Mouse (Mus musculus) cerebellum, adult 2 months (tissue): ENCODE data around the gene Prkar1b. TPM values are rescaled to one million over a fixed set of nuclear protein-coding genes. Genes with fewer than 3 reads are reported as not detected.

Experiments
- DNase-seq, 2 experiments: peaks; one replicate each; pipeline ENCODE4 v3.0.0; 2021
- H3K27ac ChIP-seq: fragments of 200-500 bp; 2 replicates; pipeline ENCODE4 v1.5.1; 2012; ENCODE audit warnings: low read length, control low read depth, inconsistent platforms; ENCODE audit not compliant: insufficient read depth
- H3K27me3 ChIP-seq: fragments of 200-500 bp; 2 replicates; pipeline ENCODE4 v1.6.1; 2012; ENCODE audit warnings: inconsistent platforms, mild to moderate bottlenecking, low read length, moderate library complexity; ENCODE audit not compliant: control insufficient read depth, insufficient read depth
- H3K4me1 ChIP-seq: fragments of 200-500 bp; 2 replicates; pipeline ENCODE4 v1.6.1; 2011; ENCODE audit warnings: low read length; ENCODE audit not compliant: control insufficient read depth, insufficient read depth
- H3K4me3 ChIP-seq: fragments of 200-500 bp; replicated peaks from 2 replicates; pipeline ENCODE3; 2011; ENCODE audit warnings: mild to moderate bottlenecking, low read depth, low read length, control low read depth; ENCODE audit not compliant: insufficient read depth
- CTCF ChIP-seq: fragments of 200-500 bp; IDR thresholded peaks from 2 replicates; pipeline ENCODE4 v1.5.1; 2011; ENCODE audit warnings: low read depth, mild to moderate bottlenecking, control low read depth, low read length, moderate library complexity, borderline replicate concordance; ENCODE audit not compliant: insufficient read depth
- POLR2A ChIP-seq: fragments of 200-500 bp; IDR thresholded peaks from 2 replicates; pipeline ENCODE4 v1.6.1; 2011; ENCODE audit warnings: low read length, control low read depth, borderline replicate concordance; ENCODE audit not compliant: insufficient read depth
- WGBS: fragments of 180-500 bp; shearing (Covaris S2); methylation state at CpG from one replicate; pipeline ENCODE4 v1.1.7; 2018; 5-methylcytosine and 5-hydroxymethylcytosine counted together
- polyA plus RNA-seq: library from polyadenylated mRNA; depleted of rRNA; stranded (reverse); fragments of >200 nt; gene quantifications from 2 replicates; pipeline ENCODE4 v1.2.3, GENCODE M21; 2012

Gene Prkar1b
- polyA plus RNA-seq, 1 experiment = 509 TPM

DNA sequence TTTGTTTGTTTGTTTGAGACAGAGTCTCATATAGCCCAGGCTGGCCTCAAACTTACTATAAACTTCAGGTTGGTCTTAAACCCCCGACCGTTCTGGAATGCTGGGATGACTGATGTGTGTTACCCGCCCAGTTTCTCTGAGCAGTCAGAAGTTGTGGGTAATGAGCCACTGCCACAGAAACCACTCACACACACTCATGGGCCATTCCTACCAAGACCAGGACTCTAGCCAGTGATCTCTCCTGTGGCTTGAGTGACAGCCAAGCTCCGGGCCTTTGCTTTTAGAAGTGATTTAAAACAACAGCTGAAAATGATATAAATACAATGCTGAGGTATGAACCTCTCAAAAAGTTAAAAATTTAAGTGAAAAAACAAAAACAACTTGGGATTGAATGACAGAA lies 34.9 kb downstream of the Prkar1b start:
- no peak for TF ChIP-seq POLR2A
- TF ChIP-seq CTCF = no peak

DNA sequence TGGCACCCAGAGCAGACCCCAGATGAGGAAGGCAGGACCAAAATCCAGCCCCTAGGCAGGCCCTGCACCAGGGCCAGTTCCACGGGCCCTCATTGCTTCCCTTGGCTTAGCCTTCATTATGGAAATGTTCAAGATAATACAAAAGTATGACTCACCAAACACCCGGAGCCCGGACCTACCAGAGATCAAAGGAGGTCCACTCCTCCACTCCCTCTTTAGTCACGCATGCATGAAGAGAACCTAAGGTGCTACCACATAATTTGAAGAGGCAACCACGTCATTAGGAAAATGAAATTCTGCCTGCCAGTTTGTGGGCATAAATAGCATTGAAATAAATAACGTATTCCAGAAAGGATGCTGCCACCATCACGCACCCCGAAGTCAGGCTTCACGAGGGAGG lies 37.4 kb downstream of the Prkar1b start:
- H3K4me3 ChIP-seq = no peak overlapping the region
- no peak for DNase-seq
- peaks cover 7% of the 10 kb centered on the region for H3K4me1 ChIP-seq
- WGBS = 69% methylated on average over 9 of the region's 9 CpGs
- no peak overlapping the region for H3K27ac ChIP-seq
- no peaks in the 10 kb centered on the region for H3K27me3 ChIP-seq
- no peak for TF ChIP-seq POLR2A

More for the DNA sequence above, 34.9 kb downstream of the Prkar1b start:
- Histone ChIP-seq H3K27ac (no peak overlapping the region), H3K4me1 (peaks cover 10% of the 10 kb centered on the region), H3K4me3 (no peak overlapping the region), H3K27me3 (no peaks in the 10 kb centered on the region)
- DNase-seq = no peak
- WGBS = 61% methylated on average over 4 of the region's 4 CpGs

DNA sequence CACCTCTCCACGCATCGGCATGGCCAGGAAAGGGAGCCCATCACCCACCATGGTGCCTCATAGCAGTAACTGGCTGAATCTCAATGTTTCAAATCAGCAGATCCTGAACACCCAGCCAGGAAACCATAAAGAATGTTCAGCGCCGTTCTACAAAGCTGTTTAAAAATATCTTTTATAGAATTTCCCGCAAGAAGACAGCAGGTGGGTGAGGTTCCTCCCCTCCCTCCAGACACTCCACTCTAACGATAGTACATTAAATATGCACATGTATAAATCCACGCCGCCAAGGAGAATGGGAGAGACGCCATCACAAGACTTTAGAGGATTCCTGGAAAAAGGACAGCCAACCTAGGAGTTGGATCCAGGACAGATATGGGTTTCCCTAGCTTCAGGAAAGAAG lies 37.8 kb downstream of the Prkar1b start:
- Histone ChIP-seq H3K4me3 (no peak overlapping the region), H3K27me3 (no peaks in the 10 kb centered on the region), H3K4me1 (peaks cover 7% of the 10 kb centered on the region), H3K27ac (no peak overlapping the region)
- WGBS = 34% methylated on average over 9 of the region's 9 CpGs
- TF ChIP-seq CTCF (no peak), POLR2A (no peak)
- DNase-seq = no peak

GRCm38 (mm10) chr5:139110140-139110855 lies 39.5 kb downstream of the Prkar1b start:
- TF ChIP-seq POLR2A (no peak), CTCF (no peak)
- H3K27me3 ChIP-seq = no peaks in the 10 kb centered on the region
- H3K4me1 ChIP-seq = peaks cover 7% of the 10 kb centered on the region
- DNase-seq = no peak
- H3K27ac ChIP-seq = no peak overlapping the region
- WGBS = 88% methylated on average over 2 of the region's 2 CpGs
- no peak overlapping the region for H3K4me3 ChIP-seq

GRCm38 (mm10) chr5:139107815-139108214 lies 42.0 kb downstream of the Prkar1b start:
- peak in 1 of 2 experiments; percentile 33 for DNase-seq
- H3K4me1 ChIP-seq = peaks cover 7% of the 10 kb centered on the region
- no peak overlapping the region for H3K4me3 ChIP-seq
- H3K27ac ChIP-seq = no peak overlapping the region
- H3K27me3 ChIP-seq = no peaks in the 10 kb centered on the region
- TF ChIP-seq POLR2A = no peak
- peak; percentile 76 for TF ChIP-seq CTCF
- 56% methylated on average over 9 of the region's 9 CpGs for WGBS

DNA sequence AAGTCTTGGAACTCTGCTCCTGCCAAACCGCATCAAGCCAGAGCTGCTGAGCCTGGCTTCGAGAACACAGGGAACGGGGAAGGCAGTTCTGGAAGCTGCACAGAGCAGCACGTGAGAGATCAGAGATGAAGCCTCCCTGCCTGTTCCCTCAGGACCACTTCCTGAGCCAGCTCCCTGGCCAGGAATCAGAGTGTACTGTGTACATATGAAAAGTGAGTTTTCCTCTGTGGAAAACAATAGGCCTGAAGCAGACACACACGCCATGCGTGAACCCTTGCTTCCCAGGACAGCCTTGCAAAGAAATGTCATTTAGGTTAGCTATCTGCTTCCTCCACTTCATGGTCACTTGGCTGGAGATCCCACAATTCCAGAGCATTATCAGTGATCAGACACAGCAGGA lies 48.0 kb downstream of the Prkar1b start:
- H3K27ac ChIP-seq = no peak overlapping the region; the same call in 1 of the 2 replicates
- DNase-seq = no peak
- H3K4me1 ChIP-seq = peaks cover 33% of the 10 kb centered on the region
- WGBS = 40% methylated on average over 6 of the region's 6 CpGs
- TF ChIP-seq CTCF = no peak
- TF ChIP-seq POLR2A = no peak
- no peaks in the 10 kb centered on the region for H3K27me3 ChIP-seq
- H3K4me3 ChIP-seq = no peak overlapping the region

DNA sequence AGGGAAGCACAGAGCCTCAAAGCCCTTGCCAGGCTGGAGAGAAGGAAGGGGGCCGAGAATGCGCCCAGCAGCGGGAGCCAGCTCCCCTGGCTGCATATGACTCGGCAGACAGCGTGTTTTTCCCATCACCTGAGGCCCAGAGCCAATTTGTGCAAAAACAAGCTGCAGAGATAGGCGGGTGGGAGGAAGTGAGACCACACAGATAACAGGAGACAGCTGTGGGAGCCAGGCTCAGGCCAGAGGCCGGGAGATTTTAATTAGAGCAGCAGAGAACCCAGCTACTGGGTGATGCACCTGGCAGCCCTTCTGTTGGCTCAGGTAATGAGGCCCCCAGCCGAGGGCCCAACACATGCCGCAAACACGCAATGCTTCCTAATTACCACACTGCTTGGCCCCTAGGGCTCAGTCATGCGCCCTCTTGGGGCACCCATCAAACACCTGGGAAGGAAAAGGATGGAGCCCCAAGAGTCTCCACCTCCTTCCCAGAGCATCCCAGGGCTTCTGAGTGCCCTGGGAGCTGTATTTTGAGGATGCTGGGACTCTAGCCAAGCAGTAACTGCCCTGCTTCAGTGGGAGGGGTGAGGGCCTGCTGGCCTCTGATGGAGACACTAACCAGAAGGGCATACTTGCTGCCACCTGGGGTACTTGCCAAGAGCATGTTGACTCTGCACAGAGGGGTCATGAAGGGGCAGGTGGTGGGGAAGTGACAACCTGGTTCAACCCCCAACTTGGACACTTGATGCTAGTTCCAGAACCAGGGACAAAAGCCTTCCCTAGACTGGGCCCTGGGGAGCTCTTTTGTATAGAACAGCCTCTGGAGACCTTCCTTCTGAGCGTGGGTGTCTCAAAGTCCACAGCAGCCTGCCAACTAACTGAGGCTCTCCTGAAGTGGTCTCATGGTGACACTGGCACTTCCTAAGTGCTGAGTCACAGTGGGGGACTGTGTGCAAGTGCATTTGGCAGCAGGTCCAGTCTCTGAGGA lies 50.5 kb downstream of the Prkar1b start:
- no peaks in the 10 kb centered on the region for H3K27me3 ChIP-seq
- peak overlapping the region; percentile 73 for H3K27ac ChIP-seq
- WGBS = 8% methylated on average over 12 of the region's 12 CpGs
- no peak for TF ChIP-seq POLR2A
- no peak for TF ChIP-seq CTCF
- peaks cover 33% of the 10 kb centered on the region for H3K4me1 ChIP-seq
- peak; percentile 81 to 83 for DNase-seq
- H3K4me3 ChIP-seq = no peak overlapping the region

DNA sequence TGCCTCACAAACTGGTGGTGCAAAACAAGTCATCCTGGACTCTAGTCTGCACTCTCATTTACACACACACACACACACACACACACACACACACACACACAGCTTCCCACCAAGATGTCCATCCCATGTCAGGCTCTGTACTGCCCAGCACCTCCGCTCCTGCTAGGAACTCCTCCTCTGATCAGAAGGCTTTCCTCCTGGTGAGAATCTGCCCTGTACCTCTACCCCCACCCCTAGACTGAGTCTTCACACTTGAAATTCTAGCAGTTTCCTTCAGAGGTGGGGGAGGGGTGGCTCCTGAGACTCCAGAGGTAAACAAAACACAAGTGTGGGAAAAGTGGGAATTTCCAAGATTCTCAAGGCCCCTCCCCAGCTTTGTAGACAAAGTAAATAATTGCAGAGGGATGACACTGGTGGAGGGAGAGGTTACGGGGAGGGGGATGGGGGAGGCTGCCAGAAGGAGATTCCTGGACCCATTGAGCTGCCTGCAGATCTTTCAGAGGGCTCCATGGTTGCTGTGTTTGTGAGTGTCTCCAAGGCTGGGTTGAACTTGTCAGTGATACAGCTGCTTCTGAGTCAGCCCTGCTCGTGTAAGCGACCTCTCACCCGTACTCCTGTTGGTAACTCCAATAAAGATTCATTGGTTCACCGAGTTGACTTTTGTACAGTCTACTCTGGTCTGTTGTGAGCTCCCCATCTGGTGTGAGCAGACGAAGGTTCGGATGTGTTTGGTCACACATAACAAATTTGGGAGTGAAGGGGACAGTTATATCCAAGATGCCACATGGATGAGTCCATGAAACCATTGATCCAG lies 54.3 kb downstream of the Prkar1b start:
- H3K27me3 ChIP-seq = no peaks in the 10 kb centered on the region
- H3K4me1 ChIP-seq = peaks cover 31% of the 10 kb centered on the region
- TF ChIP-seq POLR2A (no peak), CTCF (no peak)
- 92% methylated on average over 8 of the region's 8 CpGs for WGBS
- DNase-seq = no peak
- H3K27ac ChIP-seq = no peak overlapping the region
- H3K4me3 ChIP-seq = no peak overlapping the region
